Mouse (Mus musculus): ENCODE data around the gene Slc16a5. TPM values are rescaled to one million over a fixed set of nuclear protein-coding genes. Genes with fewer than 3 reads are reported as not detected.
"Not testable (repeated sequence)": the region's sequence is repeated elsewhere in the genome, so short reads cannot be mapped to it uniquely, and the experiment has no call there.

Slc16a5 gene
- polyA plus RNA-seq, 1 experiment from 2014 or later = not detected

DNA sequence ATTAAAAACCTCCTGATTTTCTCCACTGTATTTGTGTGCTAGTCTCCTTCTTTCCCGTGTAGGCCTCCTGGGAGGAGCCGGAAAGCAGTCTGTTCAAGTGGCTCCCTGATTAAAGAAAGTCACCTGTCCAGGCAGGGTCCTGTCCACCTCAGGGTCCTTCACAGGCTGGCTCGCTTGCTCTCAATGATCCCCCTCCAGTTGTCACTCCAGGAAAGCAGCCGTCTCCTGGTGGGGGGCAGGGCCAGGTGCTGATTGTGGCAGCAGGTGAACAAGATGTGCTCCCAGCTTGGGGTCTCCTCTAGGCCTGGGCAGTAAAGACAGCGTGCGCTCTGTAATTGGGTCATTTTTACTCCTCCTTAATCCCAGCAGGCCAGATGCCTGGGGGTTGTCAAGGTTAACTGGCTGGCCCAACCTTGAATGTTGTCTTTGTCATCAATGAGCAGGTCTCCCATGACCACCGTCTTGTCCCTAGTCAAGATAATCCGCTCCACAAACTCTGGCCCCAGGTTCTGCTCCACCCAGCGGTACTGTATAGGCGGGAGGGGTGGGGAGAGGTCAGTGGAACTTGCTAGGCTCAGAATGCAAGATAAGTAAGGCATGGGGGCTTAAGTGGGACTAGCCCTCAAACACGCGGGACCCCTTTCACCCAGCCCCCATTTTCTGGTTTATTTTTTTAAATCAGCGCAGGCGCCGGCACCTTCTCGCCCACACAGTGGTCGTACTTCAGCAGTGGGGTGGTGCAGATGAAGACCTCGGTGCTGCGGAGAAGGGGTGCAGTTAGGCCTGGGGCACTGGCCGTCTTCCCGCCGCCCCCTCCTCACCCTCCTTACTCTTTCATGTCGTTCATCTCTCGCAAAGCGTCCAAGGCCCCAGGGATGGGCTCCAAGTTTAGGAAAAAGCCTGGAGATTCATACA is 28.4 kb downstream of the Slc16a5 start:
- Histone ChIP-seq H3K9ac (peak overlapping the region; percentile 78), H3K4me3 (peak overlapping the region; percentile 71), H3K36me3 (ENCODE audit: poor library complexity, severe bottlenecking) (peaks cover 17% of the 10 kb centered on the region), H3K27me3 (no peaks in the 10 kb centered on the region), H3K4me2 (peak overlapping the region; percentile 80), H3K27ac (peak overlapping the region; percentile 78), H3K9me3 (replicated peaks) (no peaks in the 10 kb centered on the region), H3K4me1 (peaks cover 22% of the 10 kb centered on the region)
- 23% methylated on average over 25 of the region's 25 CpGs for WGBS
- ATAC-seq = peak; percentile 70

DNA sequence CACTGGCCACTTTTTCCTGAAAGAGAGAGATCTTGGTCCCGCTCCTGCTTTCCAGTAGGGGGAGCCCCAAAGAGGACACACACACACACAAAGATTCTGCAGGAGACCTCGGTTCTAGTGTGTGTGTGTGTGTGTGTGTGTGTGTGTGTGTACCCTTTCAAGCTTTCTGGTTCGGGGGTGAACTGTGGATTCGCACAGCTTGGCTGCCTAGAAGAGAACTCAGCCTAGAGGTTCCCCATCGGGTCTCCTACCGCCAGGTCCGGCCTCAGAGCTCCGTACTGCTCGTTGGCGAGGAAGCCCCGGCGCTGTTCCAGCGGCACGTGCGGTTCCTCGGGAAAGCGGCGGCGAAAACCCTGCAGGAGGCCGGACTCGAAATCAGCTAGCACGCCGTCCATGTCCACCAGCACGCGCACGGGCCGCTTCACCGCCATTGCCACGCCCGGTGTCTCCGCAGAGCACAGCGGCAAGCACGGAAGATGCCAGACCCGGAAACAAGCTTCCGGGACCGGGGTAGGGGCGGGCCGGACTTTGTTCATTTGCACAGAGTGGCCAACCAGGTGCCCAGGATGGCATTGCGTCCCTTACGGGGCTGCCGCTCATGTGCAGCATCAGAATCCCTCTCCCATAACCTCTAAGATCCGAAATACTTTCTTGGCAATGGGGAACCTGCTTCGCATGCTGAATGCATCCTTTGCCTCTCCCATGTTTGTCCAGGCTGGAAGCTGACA is 29.2 kb downstream of the Slc16a5 start, which contains the start of gene Nt5c:
Nt5c (minus strand) TSS at position 507 of the 728 bp plus-strand sequence.
- H3K27me3 ChIP-seq = no peaks in the 10 kb centered on the region
- H3K4me1 ChIP-seq = peaks cover 22% of the 10 kb centered on the region
- peak; percentile 88 for ATAC-seq
- peak within 1 kb of the TSS; percentile 80 for H3K4me2 ChIP-seq
- peaks cover 17% of the 10 kb centered on the region for H3K36me3 ChIP-seq (ENCODE audit: poor library complexity, severe bottlenecking)
- peak within 1 kb of the TSS; percentile 78 for H3K9ac ChIP-seq
- peak within 1 kb of the TSS; percentile 71 for H3K4me3 ChIP-seq
- under 1% methylated on average over 43 of the region's 43 CpGs for WGBS
- H3K9me3 ChIP-seq (replicated peaks) = no peaks in the 10 kb centered on the region
- H3K27ac ChIP-seq = peak within 1 kb of the TSS; percentile 78

GRCm38 (mm10) chr11:115492387-115492786 is 30.1 kb downstream of the Slc16a5 start:
- H3K27me3 ChIP-seq = no peaks in the 10 kb centered on the region
- no peak overlapping the region for H3K27ac ChIP-seq
- 34% methylated on average over 6 of the region's 6 CpGs for WGBS
- peaks cover 22% of the 10 kb centered on the region for H3K4me1 ChIP-seq
- peaks cover 25% of the 10 kb centered on the region for H3K36me3 ChIP-seq (ENCODE audit: poor library complexity, severe bottlenecking)
- H3K9ac ChIP-seq = peak overlapping the region; percentile 78
- ATAC-seq = no peak
- peak overlapping the region; percentile 71 for H3K4me3 ChIP-seq
- peak overlapping the region; percentile 80 for H3K4me2 ChIP-seq
- H3K9me3 ChIP-seq (replicated peaks) = no peaks in the 10 kb centered on the region

GRCm38 (mm10) chr11:115496559-115496958 is 34.3 kb downstream of the Slc16a5 start:
- not testable (repeated sequence) for H3K4me1 ChIP-seq; H3K27me3 ChIP-seq; H3K4me2 ChIP-seq; H3K9me3 ChIP-seq (replicated peaks); H3K9ac ChIP-seq; ATAC-seq; H3K27ac ChIP-seq; H3K4me3 ChIP-seq
- H3K36me3 ChIP-seq (ENCODE audit: poor library complexity, severe bottlenecking) = peaks cover 49% of the 10 kb centered on the region
- 88% methylated on average over 9 of the region's 9 CpGs for WGBS

DNA sequence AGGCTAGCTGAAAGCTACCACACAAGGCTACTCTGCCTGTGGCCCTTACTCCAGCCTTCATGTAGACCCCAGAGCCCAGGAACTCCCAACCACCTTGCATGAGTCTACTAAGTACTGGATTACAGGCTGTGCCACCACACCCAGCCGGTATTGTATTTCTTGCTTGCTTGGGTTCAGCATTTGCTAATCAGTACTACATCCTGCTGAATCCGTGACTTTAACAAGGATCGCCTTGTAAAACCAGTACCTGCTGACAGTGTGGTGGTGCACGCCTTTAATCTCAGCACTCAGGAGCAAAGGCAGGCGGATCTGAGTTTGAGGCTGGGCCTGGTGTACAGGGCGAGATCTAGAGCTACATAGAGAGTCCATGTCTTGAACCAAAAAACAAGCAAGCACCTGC is 40.4 kb downstream of the Slc16a5 start:
- H3K4me3 ChIP-seq = no peak overlapping the region

DNA sequence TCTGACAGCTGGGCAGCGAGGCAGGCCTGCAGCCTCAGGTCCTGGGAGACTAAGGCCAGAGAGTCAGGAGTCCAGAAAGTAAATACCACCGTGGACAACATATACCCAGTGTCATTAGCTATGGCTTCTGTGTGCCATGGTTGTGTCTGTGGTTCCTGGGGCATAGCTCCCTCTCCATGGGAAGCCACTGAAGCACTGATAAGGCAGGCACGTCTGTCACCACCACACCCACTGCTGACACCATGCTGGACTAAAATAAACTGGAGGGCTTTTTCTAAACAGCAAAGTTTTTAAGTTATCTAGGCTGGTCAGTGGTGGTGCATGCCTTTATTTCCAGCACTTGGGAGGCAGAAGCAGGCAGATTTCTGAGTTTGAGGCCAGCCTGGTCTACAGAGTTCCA is 44.3 kb downstream of the Slc16a5 start:
- Histone ChIP-seq H3K4me3 (no peak overlapping the region), H3K9me3 (replicated peaks) (no peaks in the 10 kb centered on the region), H3K9ac (no peak overlapping the region), H3K27me3 (no peaks in the 10 kb centered on the region), H3K27ac (no peak overlapping the region), H3K36me3 (ENCODE audit: poor library complexity, severe bottlenecking) (peaks cover 42% of the 10 kb centered on the region), H3K4me1 (peaks cover 64% of the 10 kb centered on the region), H3K4me2 (no peak overlapping the region)
- WGBS = 87% methylated on average over 3 of the region's 3 CpGs
- no peak for ATAC-seq

More for the DNA sequence above, 40.4 kb downstream of the Slc16a5 start:
- no peak for ATAC-seq
- H3K4me2 ChIP-seq = no peak overlapping the region
- WGBS = 97% methylated on average over 6 of the region's 6 CpGs
- peaks cover 81% of the 10 kb centered on the region for H3K36me3 ChIP-seq (ENCODE audit: poor library complexity, severe bottlenecking)
- H3K9me3 ChIP-seq (replicated peaks) = no peaks in the 10 kb centered on the region
- H3K4me1 ChIP-seq = peaks cover 29% of the 10 kb centered on the region
- H3K27me3 ChIP-seq = no peaks in the 10 kb centered on the region
- H3K27ac ChIP-seq = no peak overlapping the region
- H3K9ac ChIP-seq = no peak overlapping the region

- Histone ChIP-seq H3K36me3 (ENCODE audit: poor library complexity, severe bottlenecking) (peaks cover 27% of the 10 kb centered on the region), H3K4me1 (peaks cover 69% of the 10 kb centered on the region)
Observed at GRCm38 (mm10) chr11:115508061-115508460, 45.8 kb downstream of the Slc16a5 start.

GRCm38 (mm10) chr11:115509773-115510506 is 47.7 kb downstream of the Slc16a5 start:
- peaks cover 62% of the 10 kb centered on the region for H3K4me1 ChIP-seq
- H3K36me3 ChIP-seq (ENCODE audit: poor library complexity, severe bottlenecking) = peaks cover 12% of the 10 kb centered on the region
- H3K9ac ChIP-seq = peak overlapping the region; percentile 100
- 38% methylated on average over 6 of the region's 6 CpGs for WGBS
- peak overlapping the region; percentile 93 for H3K4me3 ChIP-seq
- no peaks in the 10 kb centered on the region for H3K9me3 ChIP-seq (replicated peaks)
- ATAC-seq = no peak
- H3K27ac ChIP-seq = peak overlapping the region; percentile 16
- peak overlapping the region; percentile 88 for H3K4me2 ChIP-seq
- H3K27me3 ChIP-seq = no peaks in the 10 kb centered on the region

More at GRCm38 (mm10) chr11:115508061-115508460, 45.8 kb downstream of the Slc16a5 start:
- no peaks in the 10 kb centered on the region for H3K27me3 ChIP-seq
- H3K9me3 ChIP-seq (replicated peaks) = no peaks in the 10 kb centered on the region
- no peak overlapping the region for H3K27ac ChIP-seq
- ATAC-seq = no peak
- peak overlapping the region; percentile 17 for H3K4me2 ChIP-seq
- no peak overlapping the region for H3K9ac ChIP-seq
- WGBS = 90% methylated on average over 2 of the region's 2 CpGs
- H3K4me3 ChIP-seq = no peak overlapping the region

DNA sequence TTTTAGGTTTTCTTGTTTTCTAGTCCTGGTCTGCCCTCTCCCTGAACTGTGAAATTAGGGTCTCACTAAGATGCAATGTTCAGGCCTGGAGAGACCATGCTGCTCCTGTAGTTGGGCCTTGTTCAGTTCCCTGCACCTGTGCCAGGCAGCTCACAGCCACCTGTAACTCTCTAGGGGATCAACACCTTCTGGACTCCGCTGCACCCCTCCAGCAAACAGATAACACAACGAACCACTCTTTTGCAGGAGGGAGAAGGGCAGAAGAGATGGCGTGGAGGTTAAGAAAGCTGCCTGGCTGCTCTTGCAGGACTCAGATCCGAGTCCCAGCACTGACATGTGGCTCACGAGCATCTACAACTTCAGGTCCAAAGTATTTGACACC is 48.2 kb downstream of the Slc16a5 start:
- Histone ChIP-seq H3K4me3 (peak overlapping the region; percentile 93), H3K27ac (no peak overlapping the region; the same call in 1 of the 2 replicates), H3K36me3 (ENCODE audit: poor library complexity, severe bottlenecking) (peaks cover 7% of the 10 kb centered on the region; the same call in 1 of the 2 replicates), H3K9ac (peak overlapping the region; percentile 100), H3K4me1 (peaks cover 59% of the 10 kb centered on the region), H3K4me2 (peak overlapping the region; percentile 88), H3K27me3 (no peaks in the 10 kb centered on the region), H3K9me3 (replicated peaks) (no peaks in the 10 kb centered on the region)
- WGBS = 41% methylated on average over 5 of the region's 5 CpGs
- no peak for ATAC-seq

- H3K27ac ChIP-seq = peak overlapping the region; percentile 86; the same call in 1 of the 2 replicates
- H3K9ac ChIP-seq = peak overlapping the region; percentile 100
- no peaks in the 10 kb centered on the region for H3K27me3 ChIP-seq
- peak overlapping the region; percentile 93 for H3K4me3 ChIP-seq
- no peak for ATAC-seq
- peaks cover 7% of the 10 kb centered on the region; the same call in 1 of the 2 replicates for H3K36me3 ChIP-seq (ENCODE audit: poor library complexity, severe bottlenecking)
- whole genome bisulfite sequencing = 69% methylated on average over 2 of the region's 2 CpGs
- no peaks in the 10 kb centered on the region for H3K9me3 ChIP-seq (replicated peaks)
- H3K4me1 ChIP-seq = peaks cover 55% of the 10 kb centered on the region
- H3K4me2 ChIP-seq = peak overlapping the region; percentile 88
Observed at GRCm38 (mm10) chr11:115511121-115511520, 48.8 kb downstream of the Slc16a5 start.

- no peaks in the 10 kb centered on the region for H3K27me3 ChIP-seq
- peaks cover 1% of the 10 kb centered on the region; the same call in 1 of the 2 replicates for H3K36me3 ChIP-seq (ENCODE audit: poor library complexity, severe bottlenecking)
- H3K4me2 ChIP-seq = peak overlapping the region; percentile 88
- no peak for ATAC-seq
- H3K9ac ChIP-seq = peak overlapping the region; percentile 100
- 16% methylated on average over 3 of the region's 3 CpGs for WGBS
- H3K4me3 ChIP-seq = peak overlapping the region; percentile 93
- H3K4me1 ChIP-seq = peaks cover 46% of the 10 kb centered on the region
- peak overlapping the region; percentile 86 for H3K27ac ChIP-seq
- H3K9me3 ChIP-seq (replicated peaks) = no peaks in the 10 kb centered on the region
Observed at GRCm38 (mm10) chr11:115512004-115512403, 49.7 kb downstream of the Slc16a5 start.

Data from forebrain, embryonic 13.5 days (tissue).